Mouse (Mus musculus) kidney, adult 9 months (tissue): ENCODE measurements at regions not wholly inside any gene's neighbourhood (a gene's known extent, or its start where the extent isn't known, plus 50 kb on each side); places are given as distances from the start of the nearest gene placed in this dataset.
A peak's percentile ranks its signal among the peaks of the same experiment; 100 is the strongest.

Experiments used
- DNase-seq: peaks from one replicate; pipeline ENCODE4 v3.0.0; 2022

- no peak for DNase-seq
Measured at GRCm38 (mm10) chr5:120030904-120031303, 85.4 kb upstream of the Rbm19 start.

- DNase-seq: no peak
Measured at GRCm38 (mm10) chr5:120031614-120032013, 84.7 kb upstream of the Rbm19 start.

- DNase-seq: no peak
Measured at GRCm38 (mm10) chr5:120034499-120035077, 81.7 kb upstream of the Rbm19 start.

- no peak for DNase-seq
Measured at GRCm38 (mm10) chr5:120035251-120035650, 81.0 kb upstream of the Rbm19 start.

- DNase-seq: no peak
Measured at GRCm38 (mm10) chr5:120037806-120038205, 78.5 kb upstream of the Rbm19 start.

- no peak for DNase-seq
Measured at GRCm38 (mm10) chr5:120043786-120044185, 72.5 kb upstream of the Rbm19 start.

- no peak for DNase-seq
Measured at GRCm38 (mm10) chr5:120049063-120049781, 67.0 kb upstream of the Rbm19 start.

GRCm38 (mm10) chr5:120050728-120051436 lies 65.4 kb upstream of the Rbm19 start:
- DNase-seq: no peak

GRCm38 (mm10) chr5:120054498-120055167 lies 61.6 kb upstream of the Rbm19 start:
- DNase-seq: peak; percentile 1
